Mouse (Mus musculus): Measurements from ENCODE around the gene Cib4.

Cib4 gene

GRCm38 (mm10) chr5:30440308-30440906 lies 105.2 kb downstream of the Cib4 start:
- DNase-seq (ENCODE audit: low spot score in 2 of 2): no peak

- no peak for DNase-seq (ENCODE audit: low spot score in 2 of 2)
Measured at GRCm38 (mm10) chr5:30438931-30439330, 106.7 kb downstream of the Cib4 start.

Data from urinary bladder, postnatal 36 days (tissue).